Mouse (Mus musculus) small intestine, adult 2 months (tissue): ENCODE data around the gene Zfp286. TPM values are rescaled to one million over a fixed set of nuclear protein-coding genes. Genes with fewer than 3 reads are reported as not detected.

ENCODE experiments used
- H3K27ac ChIP-seq: fragments of 200-500 bp; 2 replicates; pipeline ENCODE4 v1.5.1; 2012; ENCODE audit warnings: low read depth, low read length, control low read depth, inconsistent platforms; ENCODE audit not compliant: insufficient read depth
- H3K27me3 ChIP-seq: fragments of 200-500 bp; 2 replicates; pipeline ENCODE4 v1.6.1; 2012; ENCODE audit warnings: mild to moderate bottlenecking, moderate library complexity, low read length, inconsistent platforms; ENCODE audit not compliant: control insufficient read depth, insufficient read depth
- H3K36me3 ChIP-seq: fragments of 200-500 bp; 2 replicates; pipeline ENCODE4 v1.6.1; 2012; ENCODE audit warnings: mild to moderate bottlenecking, low read length, control low read depth, inconsistent platforms; ENCODE audit not compliant: control insufficient read depth, insufficient read depth
- H3K4me1 ChIP-seq: fragments of 200-500 bp; 2 replicates; pipeline ENCODE4 v1.6.1; 2012; ENCODE audit warnings: low read length, inconsistent platforms, mixed read lengths; ENCODE audit not compliant: control insufficient read depth, insufficient read depth, insufficient read length
- H3K4me3 ChIP-seq: fragments of 200-500 bp; 2 replicates; pipeline ENCODE4 v1.5.1; 2012; ENCODE audit warnings: low read depth, mild to moderate bottlenecking, control low read depth, inconsistent platforms, low read length, moderate library complexity
- CTCF ChIP-seq: fragments of 200-500 bp; IDR thresholded peaks from 2 replicates; pipeline ENCODE4 v1.5.1; 2012; ENCODE audit warnings: low read depth, mild to moderate bottlenecking, control low read depth, inconsistent platforms, low read length, moderate library complexity, mixed read lengths; ENCODE audit not compliant: insufficient replicate concordance, insufficient read length; ENCODE audit errors: extremely low read depth
- POLR2A ChIP-seq: fragments of 200-500 bp; IDR thresholded peaks from 2 replicates; pipeline ENCODE4 v1.6.1; 2012; ENCODE audit warnings: low read depth, mild to moderate bottlenecking, control low read depth, inconsistent platforms, low read length, moderate library complexity
- WGBS: fragments of 180-500 bp; shearing (Covaris S2); methylation state at CpG from one replicate; pipeline ENCODE4 v1.1.7; 2018; 5-methylcytosine and 5-hydroxymethylcytosine counted together
- polyA plus RNA-seq: library from polyadenylated mRNA; depleted of rRNA; stranded (reverse); fragments of >200 nt; gene quantifications from 2 replicates; pipeline ENCODE4 v1.2.3, GENCODE M21; 2012

The Zfp286 gene
- polyA plus RNA-seq, 1 experiment, result 0.14 TPM

- no peak for TF ChIP-seq CTCF
- no peak for TF ChIP-seq POLR2A
- Histone ChIP-seq H3K27ac (no peak overlapping the region), H3K4me1 (peaks cover 8% of the 10 kb centered on the region), H3K4me3 (no peak overlapping the region), H3K27me3 (no peaks in the 10 kb centered on the region), H3K36me3 (no peaks in the 10 kb centered on the region)
- 46% methylated on average over 4 of the region's 4 CpGs for WGBS
Observed at GRCm38 (mm10) chr11:62814625-62815024, 25.4 kb upstream of the Zfp286 start.

GRCm38 (mm10) chr11:62813970-62814624 lies 24.8 kb upstream of the Zfp286 start:
- TF ChIP-seq CTCF (no peak), POLR2A (no peak)
- H3K27me3 ChIP-seq, result no peaks in the 10 kb centered on the region
- H3K36me3 ChIP-seq, result no peaks in the 10 kb centered on the region
- H3K4me1 ChIP-seq, result peaks cover 4% of the 10 kb centered on the region
- WGBS, result 39% methylated on average over 6 of the region's 6 CpGs
- no peak overlapping the region for H3K4me3 ChIP-seq
- no peak overlapping the region for H3K27ac ChIP-seq

GRCm38 (mm10) chr11:62813497-62813896 lies 24.2 kb upstream of the Zfp286 start:
- WGBS, result 29% methylated on average over 1 of the region's 1 CpGs

GRCm38 (mm10) chr11:62812268-62812667 lies 23.0 kb upstream of the Zfp286 start:
- TF ChIP-seq CTCF, result no peak
- no peak for TF ChIP-seq POLR2A
- Histone ChIP-seq H3K4me1 (peaks cover 3% of the 10 kb centered on the region; the same call in 1 of the 2 replicates), H3K4me3 (no peak overlapping the region), H3K27ac (no peak overlapping the region), H3K36me3 (no peaks in the 10 kb centered on the region), H3K27me3 (no peaks in the 10 kb centered on the region)
- 89% methylated on average over 6 of the region's 6 CpGs for WGBS

More at GRCm38 (mm10) chr11:62813497-62813896, 24.2 kb upstream of the Zfp286 start:
- Histone ChIP-seq H3K27me3 (no peaks in the 10 kb centered on the region), H3K4me1 (peaks cover 4% of the 10 kb centered on the region), H3K4me3 (no peak overlapping the region), H3K36me3 (no peaks in the 10 kb centered on the region), H3K27ac (no peak overlapping the region)
- no peak for TF ChIP-seq POLR2A
- no peak for TF ChIP-seq CTCF

GRCm38 (mm10) chr11:62809201-62809600 lies 19.9 kb upstream of the Zfp286 start:
- Histone ChIP-seq H3K27me3 (no peaks in the 10 kb centered on the region), H3K27ac (no peak overlapping the region), H3K4me3 (no peak overlapping the region), H3K4me1 (peaks cover 2% of the 10 kb centered on the region; the same call in 1 of the 2 replicates), H3K36me3 (no peaks in the 10 kb centered on the region)
- WGBS, result 59% methylated on average over 4 of the region's 4 CpGs
- peak; percentile 6; the same call in 1 of the 2 replicates for TF ChIP-seq CTCF
- no peak for TF ChIP-seq POLR2A

- Histone ChIP-seq H3K4me3 (no peak overlapping the region), H3K27ac (no peak overlapping the region), H3K4me1 (no peaks in the 10 kb centered on the region), H3K36me3 (no peaks in the 10 kb centered on the region), H3K27me3 (no peaks in the 10 kb centered on the region)
- 85% methylated on average over 2 of the region's 2 CpGs for WGBS
- TF ChIP-seq POLR2A (no peak), CTCF (no peak)
Observed at GRCm38 (mm10) chr11:62807965-62808364, 18.7 kb upstream of the Zfp286 start.

GRCm38 (mm10) chr11:62804119-62804518 lies 14.9 kb upstream of the Zfp286 start:
- WGBS, result 25% methylated on average over 13 of the region's 13 CpGs
- no peak overlapping the region for H3K27ac ChIP-seq
- H3K27me3 ChIP-seq, result no peaks in the 10 kb centered on the region
- H3K4me3 ChIP-seq, result no peak overlapping the region
- TF ChIP-seq CTCF (no peak), POLR2A (no peak)
- H3K36me3 ChIP-seq, result no peaks in the 10 kb centered on the region
- no peaks in the 10 kb centered on the region for H3K4me1 ChIP-seq
